Mouse (Mus musculus): ENCODE measurements at regions not wholly inside any gene's neighbourhood (a gene's known extent, or its start where the extent isn't known, plus 50 kb on each side); places are given as distances from the start of the nearest gene placed in this dataset.
A peak's percentile ranks its signal among the peaks of the same experiment; 100 is the strongest.

GRCm38 (mm10) chr4:5441339-5442019, 648.3 kb upstream of the Impad1 start:
- Histone ChIP-seq H3K4me3 (ENCODE audit: low read length) (no peak overlapping the region), H3K4me1 (replicated peaks; ENCODE audit: control insufficient read depth, insufficient read depth, low read length) (no peaks in the 10 kb centered on the region; the same call in 1 of the 2 replicates), H3K9me3 (ENCODE audit: control insufficient read depth, low read length) (no peaks in the 10 kb centered on the region), H3K4me2 (ENCODE audit: low read depth, low read length) (no peak overlapping the region), H3K36me3 (ENCODE audit: control insufficient read depth, insufficient read depth, low read length) (no peaks in the 10 kb centered on the region), H3K27ac (ENCODE audit: low read length) (0 out of 2 replicates have a peak overlapping the region, but pooled peaks have one; percentile 10), H3K27me3 (ENCODE audit: control insufficient read depth, insufficient read depth, low read depth, low read length) (no peaks in the 10 kb centered on the region), H3K9ac (ENCODE audit: low read length) (no peak overlapping the region)
- peak; percentile 34; the same call in 1 of the 2 replicates for ATAC-seq (ENCODE audit: low read depth)
- 56% methylated on average over 2 of the region's 2 CpGs for WGBS

- no peak overlapping the region for H3K27ac ChIP-seq (ENCODE audit: low read length)
- no peaks in the 10 kb centered on the region for H3K9me3 ChIP-seq (ENCODE audit: control insufficient read depth, low read length)
- no peak overlapping the region for H3K4me2 ChIP-seq (ENCODE audit: low read depth, low read length)
- H3K4me3 ChIP-seq (ENCODE audit: low read length): no peak overlapping the region
- no peaks in the 10 kb centered on the region; the same call in 1 of the 2 replicates for H3K4me1 ChIP-seq (replicated peaks; ENCODE audit: control insufficient read depth, insufficient read depth, low read length)
- ATAC-seq (ENCODE audit: low read depth): no peak
- H3K27me3 ChIP-seq (ENCODE audit: control insufficient read depth, insufficient read depth, low read depth, low read length): no peaks in the 10 kb centered on the region
- 59% methylated on average over 3 of the region's 3 CpGs for WGBS
- no peaks in the 10 kb centered on the region for H3K36me3 ChIP-seq (ENCODE audit: control insufficient read depth, insufficient read depth, low read length)
- H3K9ac ChIP-seq (ENCODE audit: low read length): no peak overlapping the region
These were observed 643.9 kb upstream of the Impad1 start for GRCm38 (mm10) chr4:5437076-5437475.
